Mouse (Mus musculus) heart, embryonic 14.5 days (tissue): ENCODE data around the gene Mrgprd. TPM values are rescaled to one million over a fixed set of nuclear protein-coding genes. Genes with fewer than 3 reads are reported as not detected.
A peak's percentile ranks its signal among the peaks of the same experiment; 100 is the strongest.

Source experiments
- ATAC-seq: fragments of 200-750 bp; cut with Nextera tagmentation; 2 replicates; pipeline ENCODE4 v1.8.0; 2017; ENCODE audit warnings: low read depth, moderate TSS enrichment; ENCODE audit not compliant: insufficient number of reproducible peaks, insufficient read depth, low FRiP score
- H3K27ac ChIP-seq, 2 experiments: fragments of 200-500 bp in 1 of 2; fragments of 300-500 bp in 1 of 2; sonication (generic) in 1 of 2; replicated peaks in 1 of 2; 2 replicates each; pipeline ENCODE4 v1.5.1; 2012 to 2014; ENCODE audit warnings: low read depth in 2 of 2, low read length in 2 of 2, control low read depth in 1 of 2, mild to moderate bottlenecking in 1 of 2, mixed read lengths in 1 of 2; ENCODE audit not compliant: control insufficient read depth in 1 of 2, insufficient read depth in 1 of 2
- H3K27me3 ChIP-seq: fragments of 300-500 bp; sonication (generic); 2 replicates; pipeline ENCODE4 v1.6.1; 2014; ENCODE audit warnings: mild to moderate bottlenecking, low read length, control low read depth; ENCODE audit not compliant: control insufficient read depth, insufficient read depth
- H3K36me3 ChIP-seq: fragments of 300-500 bp; sonication (generic); 2 replicates; pipeline ENCODE4 v1.6.1; 2014; ENCODE audit warnings: mild to moderate bottlenecking, control low read depth, low read length, mixed read lengths; ENCODE audit not compliant: control insufficient read depth, insufficient read depth
- H3K4me1 ChIP-seq, 2 experiments: fragments of 200-500 bp in 1 of 2; fragments of 300-500 bp in 1 of 2; sonication (generic) in 1 of 2; 2 replicates each; pipeline ENCODE4 v1.6.1; 2012 to 2014; ENCODE audit warnings: low read length in 2 of 2, control low read depth in 1 of 2, mixed read lengths in 1 of 2; ENCODE audit not compliant: control insufficient read depth in 2 of 2, insufficient read depth in 2 of 2
- H3K4me2 ChIP-seq: fragments of 300-500 bp; sonication (generic); 2 replicates; pipeline ENCODE4 v1.6.1; 2014; ENCODE audit warnings: mild to moderate bottlenecking, low read length
- H3K4me3 ChIP-seq, 2 experiments: fragments of 200-500 bp in 1 of 2; fragments of 300-500 bp in 1 of 2; sonication (generic) in 1 of 2; 2 replicates each; pipeline ENCODE4 v1.5.1; 2012 to 2014; ENCODE audit warnings: low read length in 2 of 2, mild to moderate bottlenecking in 2 of 2, control low read depth in 1 of 2, low read depth in 1 of 2, moderate library complexity in 1 of 2; ENCODE audit not compliant: control insufficient read depth in 1 of 2, insufficient read depth in 1 of 2
- H3K9ac ChIP-seq: fragments of 300-500 bp; sonication (generic); 2 replicates; pipeline ENCODE4 v1.6.1; 2014; ENCODE audit warnings: mild to moderate bottlenecking, low read length
- H3K9me3 ChIP-seq: fragments of 300-500 bp; sonication (generic); 2 replicates; pipeline ENCODE4 v1.6.1; 2016; ENCODE audit warnings: low read length, control low read depth; ENCODE audit not compliant: control insufficient read depth
- WGBS: fragments of 180-500 bp; shearing (Covaris S2); extraction: QIAGEN DNeasy Blood & Tissue Kit; methylation state at CpG from one replicate; pipeline ENCODE4 v1.1.7; 2014; 5-methylcytosine and 5-hydroxymethylcytosine counted together
- polyA plus RNA-seq: library from polyadenylated mRNA; unstranded; fragments of >200 nt; fragmentation: Nextera tagmentation; extraction: Ambion mirVana; gene quantifications from 2 replicates; pipeline ENCODE4 v1.2.1, GENCODE M21; 2014

Mrgprd gene
- polyA plus RNA-seq, 1 experiment from 2014 or later, result not detected

GRCm38 (mm10) chr7:145283487-145284187 is 31.0 kb upstream of the Mrgprd start, which contains the start of gene Tpcn2:
Tpcn2 (minus strand) TSS chr7:145284011.
- peak within 1 kb of the TSS; percentile 58 to 65 for H3K4me3 ChIP-seq
- peak within 1 kb of the TSS; percentile 85 for H3K4me2 ChIP-seq
- peaks cover 7 to 12% of the 10 kb centered on the region in 2 experiments for H3K4me1 ChIP-seq
- H3K9ac ChIP-seq, result peak within 1 kb of the TSS; percentile 85
- H3K27ac ChIP-seq, result peak within 1 kb of the TSS in 1 of 2 experiments; percentile 50; a peak in 1 of 4 replicates
- H3K36me3 ChIP-seq, result peaks cover 15% of the 10 kb centered on the region
- no peaks in the 10 kb centered on the region for H3K27me3 ChIP-seq
- 3% methylated on average over 18 of the region's 18 CpGs for WGBS
- no peaks in the 10 kb centered on the region for H3K9me3 ChIP-seq
- ATAC-seq, result peak; percentile 85

- peak overlapping the region in 1 of 2 experiments; percentile 65; a peak in 1 of 4 replicates for H3K4me3 ChIP-seq
- WGBS, result 48% methylated on average over 3 of the region's 3 CpGs
Measured at GRCm38 (mm10) chr7:145284293-145284692, 30.3 kb upstream of the Mrgprd start.

GRCm38 (mm10) chr7:145285476-145285875 is 29.2 kb upstream of the Mrgprd start:
- H3K4me3 ChIP-seq, result no peak overlapping the region
- WGBS, result 71% methylated on average over 4 of the region's 4 CpGs
- H3K36me3 ChIP-seq, result no peaks in the 10 kb centered on the region
- no peak for ATAC-seq
- H3K9ac ChIP-seq, result no peak overlapping the region
- peaks cover 7 to 18% of the 10 kb centered on the region in 2 experiments for H3K4me1 ChIP-seq
- H3K27ac ChIP-seq, result no peak overlapping the region
- no peaks in the 10 kb centered on the region for H3K27me3 ChIP-seq
- H3K9me3 ChIP-seq, result no peaks in the 10 kb centered on the region
- no peak overlapping the region for H3K4me2 ChIP-seq

More at GRCm38 (mm10) chr7:145284293-145284692, 30.3 kb upstream of the Mrgprd start:
- Histone ChIP-seq H3K36me3 (peaks cover 9% of the 10 kb centered on the region), H3K4me2 (peak overlapping the region; percentile 85), H3K27ac (no peak overlapping the region), H3K9ac (peak overlapping the region; percentile 85; the same call in 1 of the 2 replicates), H3K4me1 (peaks cover 7 to 13% of the 10 kb centered on the region in 2 experiments), H3K9me3 (no peaks in the 10 kb centered on the region), H3K27me3 (no peaks in the 10 kb centered on the region)
- no peak for ATAC-seq

- 42% methylated on average over 6 of the region's 6 CpGs for WGBS
- H3K4me2 ChIP-seq, result no peak overlapping the region
- no peaks in the 10 kb centered on the region for H3K27me3 ChIP-seq
- ATAC-seq, result no peak
- H3K9ac ChIP-seq, result no peak overlapping the region
- H3K4me1 ChIP-seq, result peaks cover 7 to 15% of the 10 kb centered on the region in 2 experiments
- no peak overlapping the region for H3K27ac ChIP-seq
- no peaks in the 10 kb centered on the region for H3K36me3 ChIP-seq
- no peak overlapping the region for H3K4me3 ChIP-seq
- no peaks in the 10 kb centered on the region for H3K9me3 ChIP-seq
Measured at GRCm38 (mm10) chr7:145287410-145287809, 27.2 kb upstream of the Mrgprd start.

GRCm38 (mm10) chr7:145289302-145289701 is 25.3 kb upstream of the Mrgprd start:
- no peak overlapping the region for H3K9ac ChIP-seq
- no peak overlapping the region for H3K27ac ChIP-seq
- H3K4me3 ChIP-seq, result no peak overlapping the region
- H3K36me3 ChIP-seq, result no peaks in the 10 kb centered on the region
- 18% methylated on average over 5 of the region's 5 CpGs for WGBS
- no peak overlapping the region for H3K4me2 ChIP-seq
- no peak for ATAC-seq
- H3K9me3 ChIP-seq, result no peaks in the 10 kb centered on the region
- H3K27me3 ChIP-seq, result no peaks in the 10 kb centered on the region
- H3K4me1 ChIP-seq, result peaks cover 0 to 6% of the 10 kb centered on the region in 2 experiments; a peak in 1 of 4 replicates

GRCm38 (mm10) chr7:145291847-145292246 is 22.8 kb upstream of the Mrgprd start:
- H3K27me3 ChIP-seq, result no peaks in the 10 kb centered on the region
- no peaks in the 10 kb centered on the region for H3K9me3 ChIP-seq
- peaks cover 0 to 6% of the 10 kb centered on the region in 2 experiments; a peak in 1 of 4 replicates for H3K4me1 ChIP-seq
- H3K36me3 ChIP-seq, result no peaks in the 10 kb centered on the region
- no peak overlapping the region for H3K27ac ChIP-seq
- H3K4me2 ChIP-seq, result no peak overlapping the region
- WGBS, result 98% methylated on average over 2 of the region's 2 CpGs
- no peak overlapping the region for H3K9ac ChIP-seq
- H3K4me3 ChIP-seq, result no peak overlapping the region
- no peak for ATAC-seq

GRCm38 (mm10) chr7:145292726-145293125 is 21.9 kb upstream of the Mrgprd start:
- H3K9ac ChIP-seq, result no peak overlapping the region
- no peak for ATAC-seq
- H3K4me1 ChIP-seq, result peaks cover 0 to 6% of the 10 kb centered on the region in 2 experiments; a peak in 1 of 4 replicates
- 47% methylated on average over 2 of the region's 2 CpGs for WGBS
- H3K4me3 ChIP-seq, result no peak overlapping the region
- no peak overlapping the region for H3K27ac ChIP-seq
- no peaks in the 10 kb centered on the region for H3K27me3 ChIP-seq
- no peak overlapping the region for H3K4me2 ChIP-seq
- no peaks in the 10 kb centered on the region for H3K9me3 ChIP-seq
- H3K36me3 ChIP-seq, result no peaks in the 10 kb centered on the region
